Mouse (Mus musculus) forebrain, embryonic 15.5 days (tissue): ENCODE results near the gene Tas2r143. TPM values are rescaled to one million over a fixed set of nuclear protein-coding genes. Genes with fewer than 3 reads are reported as not detected.
A peak's percentile ranks its signal among the peaks of the same experiment; 100 is the strongest.

Source experiments
- ATAC-seq: fragments of 200-750 bp; cut with Nextera tagmentation; replicated peaks from 2 replicates; pipeline ENCODE4 v1.8.0; 2017; ENCODE audit warnings: mild to moderate bottlenecking, moderate TSS enrichment, moderate library complexity
- H3K27ac ChIP-seq: fragments of 300-500 bp; sonication (generic); replicated peaks from 2 replicates; pipeline ENCODE4 v1.5.1; 2015; ENCODE audit warnings: mild to moderate bottlenecking, inconsistent platforms
- H3K27me3 ChIP-seq: fragments of 300-500 bp; sonication (generic); 2 replicates; pipeline ENCODE4 v1.6.1; 2015; ENCODE audit warnings: inconsistent platforms
- H3K36me3 ChIP-seq: fragments of 300-500 bp; sonication (generic); 2 replicates; pipeline ENCODE4 v1.6.1; 2015; ENCODE audit warnings: mild to moderate bottlenecking, inconsistent platforms
- H3K4me1 ChIP-seq: fragments of 300-500 bp; sonication (generic); 2 replicates; pipeline ENCODE4 v1.6.1; 2015; ENCODE audit warnings: inconsistent platforms
- H3K4me2 ChIP-seq: fragments of 300-500 bp; sonication (generic); replicated peaks from 2 replicates; pipeline ENCODE4 v1.6.1; 2015; ENCODE audit warnings: mild to moderate bottlenecking, inconsistent platforms
- H3K4me3 ChIP-seq: fragments of 300-500 bp; sonication (generic); 2 replicates; pipeline ENCODE4 v1.5.1; 2015; ENCODE audit warnings: mild to moderate bottlenecking, inconsistent platforms
- H3K9ac ChIP-seq: fragments of 300-500 bp; sonication (generic); replicated peaks from 2 replicates; pipeline ENCODE4 v1.6.1; 2015; ENCODE audit warnings: mild to moderate bottlenecking, inconsistent platforms
- H3K9me3 ChIP-seq: fragments of 300-500 bp; sonication (generic); 2 replicates; pipeline ENCODE4 v1.6.1; 2016; ENCODE audit warnings: inconsistent platforms
- WGBS: fragments of 180-500 bp; shearing (Covaris S2); methylation state at CpG from one replicate; pipeline ENCODE4 v1.1.7; 2015; ENCODE audit warnings: mixed read lengths; 5-methylcytosine and 5-hydroxymethylcytosine counted together
- polyA plus RNA-seq: library from polyadenylated mRNA; unstranded; fragments of >200 nt; fragmentation: Nextera tagmentation; extraction: Ambion mirVana; gene quantifications from 2 replicates; pipeline ENCODE4 v1.2.1, GENCODE M21; 2015

The Tas2r143 gene
- polyA plus RNA-seq, 1 experiment from 2014 or later = not detected

- Histone ChIP-seq H3K4me1 (peaks cover 3% of the 10 kb centered on the region; the same call in 1 of the 2 replicates), H3K27ac (no peak overlapping the region), H3K4me2 (no peak overlapping the region), H3K27me3 (no peaks in the 10 kb centered on the region), H3K9me3 (no peaks in the 10 kb centered on the region), H3K4me3 (no peak overlapping the region), H3K36me3 (peaks cover 26% of the 10 kb centered on the region), H3K9ac (no peak overlapping the region)
- ATAC-seq = no peak
- 80% methylated on average over 9 of the region's 9 CpGs for WGBS
These were observed 40.5 kb upstream of the Tas2r143 start for GRCm38 (mm10) chr6:42359364-42360147.

GRCm38 (mm10) chr6:42360231-42360840 is 39.7 kb upstream of the Tas2r143 start:
- H3K4me2 ChIP-seq = no peak overlapping the region
- H3K36me3 ChIP-seq = peaks cover 26% of the 10 kb centered on the region

GRCm38 (mm10) chr6:42361041-42361895 is 38.8 kb upstream of the Tas2r143 start:
- Histone ChIP-seq H3K9ac (no peak overlapping the region), H3K4me3 (no peak overlapping the region), H3K36me3 (peaks cover 22% of the 10 kb centered on the region), H3K27ac (no peak overlapping the region), H3K9me3 (no peaks in the 10 kb centered on the region), H3K27me3 (no peaks in the 10 kb centered on the region), H3K4me1 (peaks cover 3% of the 10 kb centered on the region; the same call in 1 of the 2 replicates), H3K4me2 (no peak overlapping the region)
- no peak for ATAC-seq
- WGBS = 95% methylated on average over 13 of the region's 13 CpGs

More at GRCm38 (mm10) chr6:42360231-42360840, 39.7 kb upstream of the Tas2r143 start:
- Histone ChIP-seq H3K27ac (no peak overlapping the region), H3K9me3 (no peaks in the 10 kb centered on the region), H3K27me3 (no peaks in the 10 kb centered on the region), H3K4me3 (no peak overlapping the region), H3K4me1 (peaks cover 3% of the 10 kb centered on the region; the same call in 1 of the 2 replicates), H3K9ac (no peak overlapping the region)
- no peak for ATAC-seq
- 88% methylated on average over 6 of the region's 6 CpGs for WGBS

DNA sequence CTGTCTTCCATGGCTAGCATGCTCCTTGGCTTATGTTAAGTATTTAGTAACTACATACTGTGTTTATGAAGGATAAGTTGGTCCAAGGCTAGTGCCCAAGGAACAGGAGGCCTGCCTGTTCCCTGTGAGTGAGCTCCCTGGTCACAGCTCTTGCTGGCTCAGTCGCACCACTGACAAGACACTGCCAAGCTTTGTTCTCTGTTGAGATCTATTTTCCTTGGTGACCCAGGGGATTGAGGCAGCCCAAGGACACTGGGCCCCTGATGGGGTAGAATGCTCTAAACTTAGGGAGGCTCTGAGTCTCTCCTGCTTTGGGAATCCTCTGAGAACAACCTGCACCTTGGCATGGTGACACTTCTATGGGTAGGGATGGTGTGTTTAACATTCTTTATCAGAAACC is 38.0 kb upstream of the Tas2r143 start:
- ATAC-seq = no peak
- no peak overlapping the region for H3K27ac ChIP-seq
- peaks cover 14% of the 10 kb centered on the region for H3K36me3 ChIP-seq
- H3K9ac ChIP-seq = no peak overlapping the region
- H3K4me2 ChIP-seq = no peak overlapping the region
- no peaks in the 10 kb centered on the region for H3K27me3 ChIP-seq
- peaks cover 3% of the 10 kb centered on the region; the same call in 1 of the 2 replicates for H3K4me1 ChIP-seq
- H3K4me3 ChIP-seq = no peak overlapping the region
- H3K9me3 ChIP-seq = no peaks in the 10 kb centered on the region
- 48% methylated on average over 1 of the region's 1 CpGs for whole genome bisulfite sequencing

- no peak overlapping the region for H3K9ac ChIP-seq
- WGBS = 90% methylated on average over 1 of the region's 1 CpGs
- ATAC-seq = no peak
- no peak overlapping the region for H3K27ac ChIP-seq
- H3K27me3 ChIP-seq = no peaks in the 10 kb centered on the region
- no peak overlapping the region for H3K4me2 ChIP-seq
- peaks cover 3% of the 10 kb centered on the region; the same call in 1 of the 2 replicates for H3K4me1 ChIP-seq
- H3K36me3 ChIP-seq = peaks cover 14% of the 10 kb centered on the region
- no peaks in the 10 kb centered on the region for H3K9me3 ChIP-seq
- no peak overlapping the region for H3K4me3 ChIP-seq
These were observed 37.5 kb upstream of the Tas2r143 start for GRCm38 (mm10) chr6:42362497-42362896.

DNA sequence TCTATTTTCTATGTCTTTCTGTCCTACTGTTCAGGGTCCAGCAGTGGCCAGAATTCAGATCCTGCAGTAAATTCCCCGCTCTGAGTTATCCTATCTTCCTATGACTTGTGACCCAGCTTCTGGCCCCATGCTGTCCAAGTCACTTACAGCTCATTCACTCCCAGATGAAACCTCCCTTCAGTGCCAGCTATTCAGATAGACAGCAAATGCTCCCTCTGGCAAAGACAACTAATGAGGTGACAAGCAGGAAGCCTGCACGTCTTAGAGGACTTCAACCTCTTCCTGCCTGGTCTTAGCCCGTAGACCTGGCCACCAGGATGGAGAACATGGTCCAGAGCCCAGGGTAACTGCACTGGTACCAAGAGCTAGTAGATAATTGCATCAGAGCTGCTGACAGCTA is 37.1 kb upstream of the Tas2r143 start:
- 47% methylated on average over 3 of the region's 3 CpGs for WGBS
- Histone ChIP-seq H3K27me3 (no peaks in the 10 kb centered on the region), H3K4me2 (no peak overlapping the region), H3K9me3 (no peaks in the 10 kb centered on the region), H3K36me3 (peaks cover 12% of the 10 kb centered on the region), H3K27ac (no peak overlapping the region), H3K4me1 (peaks cover 3% of the 10 kb centered on the region; the same call in 1 of the 2 replicates), H3K9ac (no peak overlapping the region), H3K4me3 (no peak overlapping the region)
- no peak for ATAC-seq

DNA sequence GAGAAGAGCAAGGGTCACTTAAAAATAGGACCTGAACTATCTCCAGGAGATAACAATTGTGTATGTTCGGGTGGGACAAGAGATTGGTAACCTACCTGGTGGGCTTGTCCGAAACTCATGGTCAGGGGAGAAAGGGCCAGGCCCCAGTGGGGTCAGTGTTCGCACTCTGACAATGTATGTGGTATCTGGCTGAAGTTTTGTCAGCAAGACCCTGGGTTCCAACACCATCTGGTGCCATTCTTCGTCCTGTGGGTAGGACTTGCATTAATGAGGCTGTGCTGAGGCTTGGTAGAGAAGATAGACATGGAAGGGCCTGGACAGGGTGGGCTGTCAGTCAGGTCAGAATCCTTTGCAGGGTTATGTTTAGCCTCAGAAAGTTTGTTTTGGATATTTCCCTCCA is 36.0 kb upstream of the Tas2r143 start:
- H3K4me3 ChIP-seq = no peak overlapping the region
- H3K9ac ChIP-seq = no peak overlapping the region
- no peaks in the 10 kb centered on the region for H3K27me3 ChIP-seq
- H3K4me1 ChIP-seq = peaks cover 3% of the 10 kb centered on the region; the same call in 1 of the 2 replicates
- no peak overlapping the region for H3K4me2 ChIP-seq
- H3K27ac ChIP-seq = no peak overlapping the region
- 0 out of 2 replicates have a peak, but pooled peaks cover 3% of the 10 kb centered on the region for H3K36me3 ChIP-seq
- 87% methylated on average over 4 of the region's 4 CpGs for WGBS
- H3K9me3 ChIP-seq = no peaks in the 10 kb centered on the region
- no peak for ATAC-seq

- 94% methylated on average over 15 of the region's 15 CpGs for WGBS
- Histone ChIP-seq H3K4me3 (no peak overlapping the region), H3K4me2 (no peak overlapping the region), H3K4me1 (peaks cover 3% of the 10 kb centered on the region; the same call in 1 of the 2 replicates), H3K27ac (no peak overlapping the region), H3K9me3 (no peaks in the 10 kb centered on the region), H3K9ac (no peak overlapping the region), H3K36me3 (no peaks in the 10 kb centered on the region), H3K27me3 (no peaks in the 10 kb centered on the region)
- ATAC-seq = no peak
These were observed 35.4 kb upstream of the Tas2r143 start for GRCm38 (mm10) chr6:42364607-42365006.

DNA sequence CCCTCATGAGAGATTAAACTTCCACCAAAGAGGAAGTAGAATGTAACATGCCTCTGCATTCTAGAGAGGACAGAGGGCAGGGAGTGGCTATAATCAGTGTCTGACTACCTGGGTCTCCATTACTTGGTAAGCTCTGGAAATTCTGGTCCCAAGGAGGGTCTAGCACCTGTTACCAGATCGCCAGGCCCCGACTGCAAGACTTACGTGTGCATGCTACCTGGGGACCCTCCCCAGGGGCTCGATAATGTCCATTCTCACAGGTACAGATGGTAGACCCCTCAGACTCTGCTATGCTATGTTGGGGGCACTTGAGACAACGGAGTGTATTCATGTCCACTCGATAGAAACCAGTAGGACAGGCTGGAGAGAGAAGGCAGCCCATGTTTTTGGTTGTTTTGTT is 34.8 kb upstream of the Tas2r143 start:
- no peak overlapping the region for H3K4me3 ChIP-seq

DNA sequence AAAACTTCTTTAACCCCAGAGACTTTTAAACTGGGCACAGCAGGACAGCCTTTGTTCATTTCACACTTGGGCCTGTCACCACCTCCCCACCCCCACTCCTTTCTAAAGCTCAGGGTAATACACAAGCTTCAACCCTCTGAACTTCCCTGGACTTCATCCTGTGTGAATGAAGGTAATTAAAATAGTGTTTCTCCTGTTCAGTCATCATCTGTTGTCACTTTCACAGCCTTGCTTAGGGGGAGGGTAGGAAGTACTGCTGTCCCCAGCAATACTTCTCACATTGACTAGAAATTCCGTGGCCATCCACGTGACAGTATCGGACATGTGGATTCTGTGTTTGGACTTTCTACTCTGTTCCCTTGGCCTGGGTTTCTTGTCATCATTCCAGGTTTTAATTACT is 30.2 kb upstream of the Tas2r143 start:
- no peaks in the 10 kb centered on the region for H3K36me3 ChIP-seq
- H3K4me2 ChIP-seq = no peak overlapping the region
- H3K9me3 ChIP-seq = no peaks in the 10 kb centered on the region
- no peak overlapping the region for H3K9ac ChIP-seq
- 0 out of 2 replicates have a peak, but pooled peaks have one; percentile 15 for ATAC-seq
- WGBS = 3% methylated on average over 3 of the region's 3 CpGs
- H3K27me3 ChIP-seq = 0 out of 2 replicates have a peak, but pooled peaks cover 3% of the 10 kb centered on the region
- no peak overlapping the region for H3K27ac ChIP-seq
- no peak overlapping the region for H3K4me3 ChIP-seq
- peaks cover 14% of the 10 kb centered on the region for H3K4me1 ChIP-seq

More for the DNA sequence above, 34.8 kb upstream of the Tas2r143 start:
- Histone ChIP-seq H3K4me1 (peaks cover 3% of the 10 kb centered on the region; the same call in 1 of the 2 replicates), H3K27ac (no peak overlapping the region), H3K4me2 (no peak overlapping the region), H3K27me3 (no peaks in the 10 kb centered on the region), H3K9ac (no peak overlapping the region), H3K36me3 (no peaks in the 10 kb centered on the region), H3K9me3 (no peaks in the 10 kb centered on the region)
- ATAC-seq = no peak
- 89% methylated on average over 6 of the region's 6 CpGs for WGBS

GRCm38 (mm10) chr6:42370630-42371363 is 29.2 kb upstream of the Tas2r143 start:
- no peak for ATAC-seq
- Histone ChIP-seq H3K4me3 (no peak overlapping the region), H3K9me3 (no peaks in the 10 kb centered on the region), H3K4me1 (peaks cover 14% of the 10 kb centered on the region), H3K9ac (no peak overlapping the region), H3K27me3 (0 out of 2 replicates have a peak, but pooled peaks cover 3% of the 10 kb centered on the region), H3K27ac (no peak overlapping the region), H3K4me2 (no peak overlapping the region), H3K36me3 (no peaks in the 10 kb centered on the region)
- WGBS = 37% methylated on average over 4 of the region's 4 CpGs
